Mouse (Mus musculus): ENCODE data around the gene Nps.
"Not testable (repeated sequence)": the region's sequence is repeated elsewhere in the genome, so short reads cannot be mapped to it uniquely, and the experiment has no call there.

Gene Nps

DNA sequence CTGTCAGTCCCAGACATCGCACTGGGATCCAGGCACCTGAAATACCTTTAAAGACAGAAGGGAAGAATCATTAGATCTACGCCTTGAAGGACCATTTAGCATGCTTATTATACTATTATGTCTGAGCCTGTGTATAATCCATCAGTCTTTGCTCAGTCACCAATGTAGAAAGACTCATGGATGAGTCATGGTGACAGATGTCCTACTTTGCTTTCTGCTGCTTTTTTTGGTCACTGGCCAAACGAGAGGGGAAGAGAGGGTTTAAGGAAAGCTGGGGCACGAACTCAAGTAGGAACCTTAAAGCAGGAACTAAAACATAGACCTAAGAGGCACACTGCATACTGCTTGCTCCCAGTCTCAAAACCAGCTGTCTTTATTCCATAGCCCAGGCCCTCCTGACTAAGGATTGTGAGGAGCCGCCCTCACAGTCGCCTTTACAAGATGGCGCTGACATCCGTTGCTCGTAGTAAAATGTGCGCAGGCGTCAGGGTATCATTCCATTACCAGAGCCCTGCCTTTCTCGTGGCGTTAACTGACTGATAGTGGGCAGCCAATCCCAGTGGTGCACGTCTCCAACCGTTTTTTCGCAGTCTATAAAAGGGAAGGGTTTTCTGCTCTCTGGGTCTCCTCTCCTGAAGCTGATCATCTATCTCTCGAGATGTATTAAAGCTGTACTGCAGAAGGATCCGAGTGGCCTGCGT, at the start of gene Nps:
Nps (plus strand) TSS at position 651 of the 701 bp plus-strand sequence.
- DNase-seq (ENCODE audit: low read depth): not testable (repeated sequence)

DNA sequence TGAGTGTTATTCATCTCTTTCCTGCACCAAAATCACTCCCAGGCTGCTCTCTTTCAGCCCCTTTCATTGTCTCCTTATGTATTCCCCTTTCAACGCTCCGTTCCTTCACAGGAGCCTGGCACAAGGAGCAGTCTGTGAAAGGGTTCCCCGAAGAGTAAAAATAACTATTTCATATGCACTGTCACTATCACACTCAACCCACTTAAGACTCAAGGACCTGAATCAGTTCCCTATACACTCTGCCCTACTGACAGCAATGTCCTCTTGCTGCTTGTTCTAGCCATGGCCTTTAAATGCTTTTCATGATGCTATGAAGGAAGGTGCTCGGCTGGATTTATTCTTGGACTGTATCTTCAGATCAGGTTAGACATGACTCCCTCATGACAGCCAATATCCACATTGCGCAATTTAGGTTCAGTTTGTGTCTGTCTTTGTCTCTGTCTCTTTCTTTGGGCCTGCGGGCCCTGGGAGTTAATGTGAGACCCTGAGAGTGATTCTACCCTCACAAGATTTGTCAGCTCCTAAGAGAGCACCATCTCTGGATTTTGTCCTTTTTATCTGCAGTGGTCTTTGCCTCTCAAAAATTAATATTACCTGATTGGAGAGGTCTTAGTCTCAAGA, 49.4 kb upstream of the Nps start:
- DNase-seq (ENCODE audit: low read depth): no peak

DNA sequence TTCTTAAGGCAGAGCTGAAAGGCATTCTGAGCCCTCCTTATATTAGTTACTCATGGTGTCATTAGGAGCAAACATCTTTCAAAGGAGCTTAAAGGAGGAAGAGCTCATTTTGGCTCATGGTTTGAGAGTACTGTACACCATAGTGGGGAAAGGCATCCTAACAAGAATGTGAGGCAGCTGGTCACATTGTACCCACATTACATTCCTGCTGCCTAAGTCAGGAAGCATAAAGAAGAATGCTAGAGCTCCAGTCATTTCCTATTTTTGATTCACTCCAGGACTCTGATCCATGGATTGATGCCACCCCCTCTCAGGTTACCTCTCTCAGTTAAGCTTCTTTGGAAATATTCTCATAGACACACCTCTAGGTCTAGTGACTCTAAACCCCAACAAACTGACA, 48.2 kb upstream of the Nps start:
- no peak for DNase-seq (ENCODE audit: low read depth)

DNA sequence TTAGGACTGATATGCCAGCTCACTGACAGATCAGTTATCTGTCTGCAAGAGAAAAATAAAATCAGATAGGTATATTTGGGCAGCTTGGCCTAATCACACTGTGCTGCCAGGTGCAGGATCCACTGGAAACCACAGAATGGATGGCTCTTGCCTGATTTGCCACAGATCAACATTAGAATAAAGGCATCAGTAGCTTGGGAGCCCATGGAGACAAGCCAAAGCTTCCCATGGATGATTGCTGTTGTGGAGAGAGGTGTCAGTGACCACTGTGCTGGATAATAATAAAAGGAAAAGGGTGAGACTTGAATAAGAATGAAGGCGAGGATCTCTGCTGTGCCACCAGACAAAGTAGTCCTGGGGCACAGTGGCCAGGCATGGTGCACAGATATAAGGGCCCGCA, 47.7 kb upstream of the Nps start:
- DNase-seq (ENCODE audit: low read depth): no peak

GRCm38 (mm10) chr7:135212505-135212904, 46.0 kb upstream of the Nps start:
- no peak for DNase-seq (ENCODE audit: low read depth)

- DNase-seq (ENCODE audit: low read depth): no peak
These were observed 37.0 kb upstream of the Nps start for GRCm38 (mm10) chr7:135221475-135221874.

- no peak for DNase-seq (ENCODE audit: low read depth)
These were observed 32.5 kb upstream of the Nps start for GRCm38 (mm10) chr7:135226021-135226420.

DNA sequence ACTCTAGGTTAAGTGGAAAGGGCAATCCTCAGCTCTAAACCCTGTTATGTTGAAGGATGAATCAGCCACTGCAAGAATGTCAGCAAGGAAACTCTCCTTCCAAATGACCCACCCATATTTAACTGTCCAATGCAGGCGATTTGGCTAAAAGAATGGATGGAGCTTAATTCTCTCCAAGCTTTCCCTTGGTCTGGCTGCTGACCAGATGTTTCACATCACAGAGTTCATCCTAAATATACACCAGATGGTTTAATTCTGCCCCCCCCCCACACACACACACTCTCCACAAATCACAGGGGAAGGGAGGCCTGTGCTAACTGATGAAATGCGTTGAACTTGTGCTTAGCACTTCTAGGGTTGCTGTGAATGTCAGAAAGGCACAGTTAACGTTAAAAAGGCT, 21.4 kb upstream of the Nps start:
- DNase-seq (ENCODE audit: low read depth): no peak

GRCm38 (mm10) chr7:135239441-135239840, 19.1 kb upstream of the Nps start:
- no peak for DNase-seq (ENCODE audit: low read depth)

DNA sequence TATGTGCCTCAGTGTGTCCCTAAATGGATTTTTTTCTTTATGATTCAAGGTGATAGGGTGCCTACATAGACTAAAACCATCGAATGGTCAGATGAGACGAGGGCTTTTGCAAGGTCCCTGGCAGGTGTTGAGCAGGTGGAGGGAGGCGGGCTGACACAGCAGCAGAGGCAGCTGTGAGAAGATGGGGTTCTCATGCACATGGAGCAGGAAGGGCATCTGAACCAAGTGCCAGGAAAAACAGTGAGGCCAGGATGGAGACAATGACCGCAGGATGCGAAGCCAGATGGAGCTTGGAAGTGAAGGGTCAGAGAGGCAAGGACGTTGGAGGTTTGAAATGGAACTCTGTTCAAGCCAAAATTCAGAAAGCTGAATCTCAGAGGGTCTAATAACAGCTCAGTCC, 18.5 kb upstream of the Nps start:
- DNase-seq (ENCODE audit: low read depth): no peak

DNA sequence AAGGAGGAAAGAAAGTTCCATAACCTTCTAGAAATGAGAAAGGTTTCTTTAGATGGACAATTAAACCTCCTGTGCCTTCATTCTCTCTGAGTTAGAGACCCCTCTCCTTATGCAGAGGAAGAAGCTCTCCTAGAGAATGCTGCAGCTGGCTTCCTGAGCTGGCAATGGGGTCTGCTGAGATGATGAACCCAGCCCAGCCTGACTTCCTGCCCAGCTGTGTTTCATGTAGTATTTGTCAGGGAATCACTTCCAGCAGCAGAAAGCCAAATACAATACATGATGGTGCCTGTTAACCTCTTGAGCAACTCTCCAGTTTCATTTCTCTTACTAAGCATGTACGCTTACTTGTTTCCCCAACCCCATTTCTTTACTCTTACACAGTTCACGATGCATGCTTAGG, 17.9 kb upstream of the Nps start:
- DNase-seq (ENCODE audit: low read depth): no peak

DNA sequence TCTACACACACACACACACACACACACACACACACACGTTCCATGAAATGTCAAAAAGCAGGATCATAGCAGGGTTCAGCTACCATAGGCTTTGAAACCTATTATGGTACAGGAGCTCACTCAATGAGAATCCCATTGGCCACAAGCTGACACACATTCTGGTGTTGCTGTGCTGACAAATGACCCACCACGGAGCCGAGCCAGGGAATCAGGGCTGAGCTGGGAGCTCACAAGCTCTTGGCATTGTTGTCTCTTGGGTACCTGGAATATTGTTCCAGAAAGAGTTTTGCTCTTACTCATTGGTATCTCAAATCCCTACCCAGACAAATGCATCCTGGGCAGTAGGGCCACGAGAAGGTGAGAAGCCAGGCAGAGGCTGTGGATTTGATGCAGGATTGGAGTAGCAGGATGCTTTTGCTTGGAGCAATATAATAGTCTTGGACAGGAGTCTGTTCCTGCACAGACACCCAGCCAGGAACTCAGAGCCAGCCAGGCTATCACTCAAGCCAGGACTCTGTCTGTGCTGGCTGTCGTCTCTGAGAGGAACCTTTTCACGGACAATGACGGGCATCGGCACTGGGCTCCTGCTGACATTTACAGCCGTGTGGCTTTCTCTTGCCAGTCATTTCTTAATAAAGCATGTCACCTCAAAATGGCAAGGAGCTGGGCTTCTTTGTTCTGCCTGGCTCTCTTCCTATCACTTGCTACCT, 14.2 kb upstream of the Nps start:
- DNase-seq (ENCODE audit: low read depth): no peak

GRCm38 (mm10) chr7:135246386-135246785, 12.1 kb upstream of the Nps start:
- no peak for DNase-seq (ENCODE audit: low read depth)

GRCm38 (mm10) chr7:135253249-135253648, 5.3 kb upstream of the Nps start:
- DNase-seq (ENCODE audit: low read depth): no peak

- no peak for DNase-seq (ENCODE audit: low read depth)
These were observed 4.1 kb upstream of the Nps start for GRCm38 (mm10) chr7:135254423-135254822.

DNA sequence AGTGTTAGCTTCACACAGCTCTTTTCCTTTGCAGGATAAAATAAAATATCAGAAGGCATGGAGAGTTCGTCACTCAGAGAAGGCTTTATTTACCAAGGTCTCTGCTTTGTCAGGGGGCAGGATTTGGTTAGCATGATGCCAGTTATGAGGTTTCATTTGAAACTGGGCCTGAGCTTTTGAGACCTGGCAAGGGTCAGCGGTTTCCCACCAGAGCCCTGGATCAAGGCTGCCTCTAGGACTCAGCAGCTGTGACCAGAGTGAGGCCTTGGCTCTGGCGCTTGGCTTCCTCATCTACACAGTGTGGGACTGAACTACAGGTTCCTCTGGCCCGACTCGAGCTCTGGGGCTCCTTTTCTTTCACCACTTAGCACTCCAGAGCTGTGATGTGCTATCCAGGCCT, 12.5 kb downstream of the Nps start:
- no peak for DNase-seq (ENCODE audit: low read depth)

- no peak for DNase-seq (ENCODE audit: low read depth)
These were observed 24.7 kb downstream of the Nps start for GRCm38 (mm10) chr7:135283212-135283611.

DNA sequence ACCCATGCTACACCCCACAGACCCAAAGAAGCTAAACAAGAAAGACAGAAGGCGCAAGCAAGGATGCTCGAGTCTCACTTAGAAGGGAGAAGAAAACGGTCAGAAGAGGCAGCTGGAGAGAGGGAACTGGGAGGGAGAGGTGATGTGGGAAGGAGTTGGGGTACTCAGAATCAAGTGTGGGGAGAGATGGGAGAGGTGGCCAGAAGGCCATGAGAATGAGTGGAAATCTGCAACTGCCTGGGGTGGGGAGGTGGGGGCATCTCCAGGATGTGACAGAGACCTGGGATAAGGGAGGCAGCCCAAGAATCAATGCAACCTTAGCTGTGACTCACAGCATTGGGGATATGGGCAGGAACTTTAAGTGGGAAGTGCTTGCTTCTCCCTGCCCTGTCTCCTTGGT, 31.5 kb downstream of the Nps start:
- no peak for DNase-seq (ENCODE audit: low read depth)

- no peak for DNase-seq (ENCODE audit: low read depth)
These were observed 33.2 kb downstream of the Nps start for GRCm38 (mm10) chr7:135291646-135292236.

GRCm38 (mm10) chr7:135294498-135294897, 36.0 kb downstream of the Nps start:
- no peak for DNase-seq (ENCODE audit: low read depth)

DNA sequence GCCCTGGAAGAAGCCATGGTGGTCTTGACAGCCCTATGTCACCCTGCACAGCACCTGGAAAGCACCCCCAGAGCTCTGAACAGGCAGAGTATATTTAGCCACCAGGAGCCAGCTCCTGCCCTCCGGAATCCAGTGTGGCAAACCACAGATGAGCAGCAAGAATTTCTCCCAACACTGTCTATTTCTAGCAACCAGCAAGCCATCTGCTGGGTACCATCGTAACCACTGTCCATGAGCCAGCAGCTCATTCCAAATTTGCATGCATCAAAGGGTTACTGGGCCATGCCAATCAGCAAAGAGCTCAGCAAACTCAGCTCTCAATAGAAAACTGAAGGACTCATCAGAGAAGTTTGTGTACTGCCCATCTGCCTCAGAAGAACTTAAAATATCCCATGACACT, 46.0 kb downstream of the Nps start:
- no peak for DNase-seq (ENCODE audit: low read depth)

Measured in naive thymus-derived CD4-positive, alpha-beta T cell, adult 2 months (primary cell).